Mouse (Mus musculus) heart, postnatal 0 days (tissue): ENCODE results near the gene Tcf25.

Experiments
- CTCF ChIP-seq: IDR thresholded peaks from 2 replicates; pipeline ENCODE4 v1.5.1; 2016; ENCODE audit warnings: antibody characterized with exemption, control low read depth, low read depth
- EP300 ChIP-seq: IDR thresholded peaks from 2 replicates; pipeline ENCODE4 v1.6.1; 2016; ENCODE audit warnings: antibody characterized with exemption, low read depth

GRCm38 (mm10) chr8:123428343-123428893 lies 54.9 kb downstream of the Tcf25 start:
- TF ChIP-seq CTCF (no peak), EP300 (no peak)
